Mouse (Mus musculus): ENCODE measurements at regions not wholly inside any gene's neighbourhood (a gene's known extent, or its start where the extent isn't known, plus 50 kb on each side); places are given as distances from the start of the nearest gene placed in this dataset.

DNA sequence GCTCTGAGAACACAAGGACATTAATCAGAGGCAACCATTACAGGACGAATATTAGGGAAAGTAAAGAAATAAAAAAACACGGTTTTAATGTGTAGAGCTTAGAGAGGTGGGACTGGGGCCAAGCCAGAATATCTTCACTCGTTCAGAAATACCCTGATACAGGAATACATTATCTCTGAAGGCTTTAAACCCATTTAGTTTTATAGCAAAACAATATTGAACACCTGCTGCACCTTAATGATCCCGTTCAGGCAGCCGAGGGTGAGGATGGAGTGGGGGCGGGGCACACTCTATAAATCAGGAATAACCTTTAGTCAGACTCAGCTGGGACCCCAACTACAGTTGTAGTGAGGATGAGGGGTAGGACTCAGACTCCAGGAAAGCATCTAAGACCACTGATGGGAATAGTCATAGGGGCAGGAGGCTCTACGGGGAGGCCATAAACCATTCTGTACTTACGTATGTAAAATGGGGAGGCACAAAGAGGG, 508.0 kb upstream of the Adam5 start:
- no peak for TF ChIP-seq ZNF384 (IDR thresholded peaks at IDR 0.05; ENCODE audit: low read depth, low read length)
- no peak for TF ChIP-seq HCFC1 (IDR thresholded peaks at IDR 0.05; ENCODE audit: borderline replicate concordance, insufficient read depth, low read length)
- no peak for TF ChIP-seq MAFK (IDR thresholded peaks at IDR 0.05; ENCODE audit: insufficient read depth, low read depth, low read length)

Measured in ES-E14 (cell line).